Mouse (Mus musculus) limb, embryonic 11.5 days (tissue): ENCODE results near the gene Bri3bp. TPM values are rescaled to one million over a fixed set of nuclear protein-coding genes. Genes with fewer than 3 reads are reported as not detected.

ENCODE experiments used
- ATAC-seq: fragments of 200-750 bp; cut with Nextera tagmentation; 2 replicates; pipeline ENCODE4 v1.8.0; 2017; ENCODE audit warnings: low read depth; ENCODE audit not compliant: insufficient number of reproducible peaks, low FRiP score, low TSS enrichment
- DNase-seq: peaks from one replicate; pipeline ENCODE4 v3.0.0-alpha.2; 2015; ENCODE audit warnings: low spot score
- H3K27ac ChIP-seq: fragments of 300-500 bp; sonication (generic); replicated peaks from 2 replicates; pipeline ENCODE4 v1.5.1; 2014; ENCODE audit warnings: low read depth, mild to moderate bottlenecking, low read length
- H3K27me3 ChIP-seq: fragments of 300-500 bp; sonication (generic); 2 replicates; pipeline ENCODE4 v1.6.1; 2014; ENCODE audit warnings: mild to moderate bottlenecking, low read length, mixed read lengths; ENCODE audit not compliant: control insufficient read depth, insufficient read depth
- H3K36me3 ChIP-seq: fragments of 300-500 bp; sonication (generic); 2 replicates; pipeline ENCODE4 v1.6.1; 2014; ENCODE audit warnings: mild to moderate bottlenecking, low read length, moderate library complexity, mixed read lengths; ENCODE audit not compliant: control insufficient read depth, insufficient read depth
- H3K4me1 ChIP-seq: fragments of 300-500 bp; sonication (generic); 2 replicates; pipeline ENCODE4 v1.6.1; 2014; ENCODE audit warnings: low read length, mixed read lengths; ENCODE audit not compliant: control insufficient read depth, insufficient read depth
- H3K4me2 ChIP-seq: fragments of 300-500 bp; sonication (generic); 2 replicates; pipeline ENCODE4 v1.6.1; 2014; ENCODE audit warnings: low read depth, mild to moderate bottlenecking, moderate library complexity; ENCODE audit not compliant: severe bottlenecking
- H3K4me3 ChIP-seq: fragments of 300-500 bp; sonication (generic); 2 replicates; pipeline ENCODE4 v1.5.1; 2014; ENCODE audit warnings: low read depth, low read length
- H3K9ac ChIP-seq: fragments of 300-500 bp; sonication (generic); 2 replicates; pipeline ENCODE4 v1.6.1; 2014; ENCODE audit warnings: mild to moderate bottlenecking, low read length
- H3K9me3 ChIP-seq: fragments of 300-500 bp; sonication (generic); 2 replicates; pipeline ENCODE4 v1.6.1; 2016; ENCODE audit warnings: low read length; ENCODE audit not compliant: control insufficient read depth
- WGBS: fragments of 180-500 bp; shearing (Covaris S2); extraction: QIAGEN DNeasy Blood & Tissue Kit; methylation state at CpG from one replicate; pipeline ENCODE4 v1.1.7; 2014; 5-methylcytosine and 5-hydroxymethylcytosine counted together
- polyA plus RNA-seq: library from polyadenylated mRNA; unstranded; fragments of >200 nt; fragmentation: Nextera tagmentation; extraction: Ambion mirVana; gene quantifications from 2 replicates; pipeline ENCODE4 v1.2.1, GENCODE M21; 2014

Gene Bri3bp
- polyA plus RNA-seq, 1 experiment from 2014 or later = 39.3 TPM

DNA sequence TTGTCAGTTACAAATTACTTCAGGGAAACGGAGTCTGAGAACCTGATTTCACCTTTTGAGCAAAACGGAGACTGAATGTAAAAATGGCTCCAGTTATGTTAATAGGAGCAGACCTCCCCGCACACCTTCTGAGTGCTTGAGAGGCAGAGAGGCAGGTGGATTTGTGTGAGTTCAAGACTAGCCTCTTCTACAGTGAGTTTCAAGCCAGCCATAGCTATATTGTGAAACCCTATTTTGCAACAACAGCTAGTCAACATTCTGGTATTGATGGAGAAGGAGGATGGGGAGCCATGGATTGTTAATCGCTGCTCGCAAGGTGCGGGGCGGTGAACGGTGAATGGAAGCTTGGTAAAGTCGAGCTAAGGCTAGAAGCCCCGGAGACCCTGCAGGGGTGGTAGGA, 38.9 kb upstream of the Bri3bp start:
- WGBS = 45% methylated on average over 10 of the region's 10 CpGs
- H3K9ac ChIP-seq = no peak overlapping the region
- no peaks in the 10 kb centered on the region for H3K27me3 ChIP-seq
- H3K4me1 ChIP-seq = peaks cover 8% of the 10 kb centered on the region; the same call in 1 of the 2 replicates
- ATAC-seq (no peak), DNase-seq (no peak)
- H3K4me3 ChIP-seq = no peak overlapping the region
- no peak overlapping the region for H3K4me2 ChIP-seq
- no peaks in the 10 kb centered on the region for H3K9me3 ChIP-seq
- H3K27ac ChIP-seq = no peak overlapping the region
- no peaks in the 10 kb centered on the region for H3K36me3 ChIP-seq

DNA sequence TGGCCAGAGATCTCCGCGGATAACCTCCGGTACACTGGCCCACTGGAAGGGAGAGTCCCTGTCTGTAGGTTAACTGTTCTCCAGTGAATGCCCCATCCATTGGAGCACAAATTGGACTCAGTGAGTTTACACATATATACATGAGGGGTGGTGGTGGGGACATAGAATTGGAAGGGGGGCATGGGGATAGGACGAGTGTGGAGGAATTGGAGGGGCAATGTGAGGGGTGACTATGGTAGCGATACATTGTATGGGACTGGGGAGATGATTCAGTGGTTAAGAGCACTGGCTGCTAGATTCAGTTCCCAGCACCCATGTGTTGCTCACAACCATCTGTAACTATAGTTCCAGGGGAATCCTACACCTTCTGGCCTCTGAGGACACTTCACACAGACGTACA, 38.4 kb upstream of the Bri3bp start:
- Histone ChIP-seq H3K36me3 (no peaks in the 10 kb centered on the region), H3K9me3 (no peaks in the 10 kb centered on the region), H3K27me3 (no peaks in the 10 kb centered on the region), H3K27ac (no peak overlapping the region), H3K9ac (no peak overlapping the region), H3K4me2 (no peak overlapping the region), H3K4me3 (no peak overlapping the region), H3K4me1 (peaks cover 8% of the 10 kb centered on the region; the same call in 1 of the 2 replicates)
- DNase-seq = no peak
- 53% methylated on average over 6 of the region's 6 CpGs for WGBS
- no peak for ATAC-seq

GRCm38 (mm10) chr5:125403481-125404465, 37.6 kb upstream of the Bri3bp start:
- H3K27ac ChIP-seq = no peak overlapping the region
- DNase-seq (peak; percentile 93), ATAC-seq (no peak)
- peak overlapping the region; percentile 51 for H3K4me2 ChIP-seq
- peak overlapping the region; percentile 26 for H3K4me3 ChIP-seq
- H3K27me3 ChIP-seq = no peaks in the 10 kb centered on the region
- H3K36me3 ChIP-seq = no peaks in the 10 kb centered on the region
- 13% methylated on average over 31 of the region's 31 CpGs for WGBS
- H3K9me3 ChIP-seq = no peaks in the 10 kb centered on the region
- H3K9ac ChIP-seq = 0 out of 2 replicates have a peak overlapping the region, but pooled peaks have one; percentile 14
- H3K4me1 ChIP-seq = peaks cover 8% of the 10 kb centered on the region; the same call in 1 of the 2 replicates

DNA sequence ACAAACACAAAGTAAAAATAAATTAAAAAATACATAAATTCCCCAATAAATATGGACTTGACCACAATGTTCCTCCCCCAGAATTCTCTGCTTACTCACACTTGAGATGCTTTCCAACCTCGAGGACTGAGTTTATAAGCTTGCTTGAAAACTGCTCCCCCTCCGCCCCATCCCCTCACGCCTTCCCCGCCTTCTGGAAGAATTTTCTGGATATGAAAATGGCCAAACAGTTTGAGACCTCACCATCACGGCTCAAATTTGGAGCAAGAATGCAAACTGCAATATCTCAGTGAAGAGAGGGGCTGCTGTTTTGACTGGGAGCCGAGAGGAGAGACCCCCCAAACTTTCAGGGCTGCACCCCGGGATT, 36.8 kb upstream of the Bri3bp start:
- DNase-seq (no peak), ATAC-seq (no peak)
- Histone ChIP-seq H3K9ac (peak overlapping the region; percentile 56; the same call in 1 of the 2 replicates), H3K27ac (peak overlapping the region; percentile 57; the same call in 1 of the 2 replicates), H3K27me3 (no peaks in the 10 kb centered on the region), H3K4me1 (peaks cover 8% of the 10 kb centered on the region; the same call in 1 of the 2 replicates), H3K9me3 (no peaks in the 10 kb centered on the region), H3K36me3 (no peaks in the 10 kb centered on the region), H3K4me2 (peak overlapping the region; percentile 71), H3K4me3 (peak overlapping the region; percentile 35)
- WGBS = 2% methylated on average over 7 of the region's 7 CpGs

DNA sequence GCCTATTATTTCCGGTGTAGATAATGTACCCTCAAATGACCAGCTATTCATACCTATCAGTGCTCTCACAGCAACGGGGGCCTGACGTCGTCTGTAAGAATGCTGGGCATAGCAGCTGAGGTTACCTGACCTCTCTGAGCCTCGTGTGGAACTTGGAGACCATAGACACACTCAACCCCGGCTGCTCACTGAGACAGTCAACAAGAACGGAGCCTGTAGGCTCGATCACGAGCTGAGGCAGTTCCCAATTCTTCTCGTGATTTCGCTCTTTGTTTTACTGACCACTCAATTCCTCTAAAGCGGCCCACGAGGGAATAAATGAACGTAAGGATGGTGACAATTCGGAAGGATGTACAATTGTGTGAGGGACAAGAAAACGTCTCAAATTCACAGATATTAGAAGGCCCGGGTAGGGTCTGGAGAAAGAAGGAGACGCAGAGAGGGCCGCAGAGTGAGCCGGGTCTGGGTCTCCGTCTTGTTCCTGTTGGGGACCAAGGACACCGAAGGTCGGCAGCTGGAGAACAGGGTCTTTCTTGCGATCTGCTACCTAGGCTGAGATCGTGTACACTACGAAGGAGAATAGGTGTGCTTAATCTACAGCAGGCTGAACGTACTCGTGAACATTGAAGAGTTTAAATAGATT, 36.3 kb upstream of the Bri3bp start:
- ATAC-seq = 0 out of 2 replicates have a peak, but pooled peaks have one; percentile 27
- Histone ChIP-seq H3K27me3 (no peaks in the 10 kb centered on the region), H3K4me2 (peak overlapping the region; percentile 71), H3K36me3 (no peaks in the 10 kb centered on the region), H3K4me1 (peaks cover 11% of the 10 kb centered on the region; the same call in 1 of the 2 replicates), H3K4me3 (peak overlapping the region; percentile 35), H3K27ac (peak overlapping the region; percentile 57; the same call in 1 of the 2 replicates), H3K9me3 (no peaks in the 10 kb centered on the region), H3K9ac (peak overlapping the region; percentile 56)
- peak; percentile 86 for DNase-seq
- WGBS = under 1% methylated on average over 28 of the region's 28 CpGs

DNA sequence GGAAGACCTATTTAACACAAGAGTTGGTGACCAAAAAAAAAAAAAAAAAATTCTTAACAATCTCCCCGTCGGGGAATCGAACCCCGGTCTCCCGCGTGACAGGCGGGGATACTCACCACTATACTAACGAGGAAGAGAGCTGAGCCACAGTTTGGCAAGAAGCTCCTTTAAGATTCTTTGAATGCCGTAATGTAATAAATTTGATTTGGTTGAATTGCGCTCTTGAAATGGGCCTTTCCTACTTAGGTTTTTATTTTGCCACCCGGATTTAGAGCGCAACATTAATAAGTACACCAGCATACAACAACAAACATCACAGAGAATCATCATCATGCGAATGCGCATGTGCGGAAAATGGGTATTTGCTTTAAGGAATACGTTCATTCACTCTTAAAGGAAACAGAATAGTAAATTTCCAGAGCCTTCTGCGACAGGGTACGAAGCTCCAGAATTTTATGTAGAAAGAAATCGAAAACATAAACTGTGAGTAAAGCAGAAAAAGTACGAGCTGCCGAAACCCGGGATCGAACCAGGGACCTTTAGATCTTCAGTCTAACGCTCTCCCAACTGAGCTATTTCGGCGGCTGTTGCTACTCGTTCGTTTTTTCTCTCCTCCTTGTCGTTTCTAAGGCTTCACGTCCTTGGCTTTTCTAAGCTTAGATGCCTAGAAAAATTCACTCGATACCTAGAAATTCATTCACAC, 35.7 kb upstream of the Bri3bp start:
- H3K27ac ChIP-seq = no peak overlapping the region
- peak overlapping the region; percentile 56 for H3K9ac ChIP-seq
- no peaks in the 10 kb centered on the region for H3K9me3 ChIP-seq
- WGBS = under 1% methylated on average over 31 of the region's 31 CpGs
- H3K27me3 ChIP-seq = no peaks in the 10 kb centered on the region
- peaks cover 11% of the 10 kb centered on the region; the same call in 1 of the 2 replicates for H3K4me1 ChIP-seq
- DNase-seq (peak; percentile 96), ATAC-seq (peak; percentile 42; the same call in 1 of the 2 replicates)
- peak overlapping the region; percentile 35 for H3K4me3 ChIP-seq
- H3K36me3 ChIP-seq = no peaks in the 10 kb centered on the region
- H3K4me2 ChIP-seq = peak overlapping the region; percentile 71

DNA sequence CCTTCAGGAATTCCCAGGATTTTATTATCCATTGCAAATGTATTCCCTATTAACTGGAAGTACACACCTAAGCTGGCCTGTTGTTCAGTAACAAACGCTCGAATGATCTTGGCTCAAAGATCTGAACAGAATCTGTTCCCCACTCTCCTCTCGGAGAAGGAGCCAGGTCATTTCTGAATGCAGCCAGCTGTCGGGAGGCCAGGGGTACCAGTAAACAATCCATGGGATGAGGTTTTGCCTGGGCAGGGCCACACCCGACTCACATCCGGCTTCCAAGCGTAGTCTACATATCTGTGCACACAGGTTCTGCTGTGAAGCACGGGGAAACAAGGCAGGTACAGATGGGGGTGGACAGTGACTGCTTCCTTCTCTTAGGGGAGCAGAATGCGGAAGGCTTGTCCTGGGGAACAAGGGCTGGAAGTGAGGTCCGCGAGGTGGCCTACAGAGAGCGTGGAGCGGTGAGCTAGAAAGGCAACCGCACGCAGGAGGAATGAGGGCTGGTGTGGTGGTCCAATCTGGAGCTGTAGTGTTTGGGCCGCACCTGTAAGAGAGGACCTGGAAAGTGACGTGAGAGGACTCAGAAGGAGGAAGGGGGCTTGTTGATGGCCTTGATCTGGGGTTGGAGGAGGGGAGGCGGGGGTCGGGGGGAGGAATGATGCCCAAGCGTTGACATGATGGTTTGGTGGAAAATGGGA, 34.9 kb upstream of the Bri3bp start:
- Histone ChIP-seq H3K36me3 (no peaks in the 10 kb centered on the region), H3K9ac (peak overlapping the region; percentile 44), H3K9me3 (no peaks in the 10 kb centered on the region), H3K4me1 (peaks cover 11% of the 10 kb centered on the region; the same call in 1 of the 2 replicates), H3K4me3 (peak overlapping the region; percentile 35), H3K27ac (0 out of 2 replicates have a peak overlapping the region, but pooled peaks have one; percentile 0), H3K4me2 (peak overlapping the region; percentile 46), H3K27me3 (no peaks in the 10 kb centered on the region)
- 3% methylated on average over 20 of the region's 20 CpGs for WGBS
- ATAC-seq (no peak), DNase-seq (peak; percentile 73)
